Comparison of ENCODE assay signal across 10 mouse cellular contexts in the genomic region with DNA sequence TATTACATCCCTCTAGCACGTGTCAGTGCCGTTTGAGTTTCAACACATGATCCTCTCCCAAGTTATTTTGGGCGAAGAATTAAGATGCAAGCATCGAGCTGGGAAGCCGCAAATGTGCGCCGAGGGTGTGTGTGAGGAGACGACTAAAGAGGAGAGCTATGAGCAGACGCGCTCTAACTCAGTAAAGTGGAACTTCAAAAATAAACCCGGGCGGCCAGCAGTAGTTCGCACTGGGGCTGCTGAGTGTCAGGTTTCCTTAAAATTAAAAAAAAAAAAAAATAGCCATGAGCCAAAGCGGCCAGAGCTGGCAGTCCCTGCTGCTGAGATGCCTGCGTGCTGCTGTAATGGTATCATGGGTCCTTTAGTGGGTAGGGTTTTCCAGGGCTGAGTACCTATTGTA.
A peak's percentile ranks its signal among the peaks of the same experiment; 100 is the strongest.
DNase-seq lines count a peak whose midpoint lies in the region; ATAC-seq lines count a peak whose summit lies in the region.
"Had no signal": no experiment of that assay in that cellular context is flagged by ENCODE, and none has a peak within 500 bp of the region (broad histone marks: within the 10 kb centered on the region; RNA-seq: fewer than 3 reads in every experiment).

No protein-coding gene starts in this region.

- H3K4me2 ChIP-seq in midbrain, embryonic 14.5 days (ENCODE audit: low read length), result no peak overlapping the region
- no peak overlapping the region for H3K4me2 ChIP-seq in intestine, embryonic 15.5 days (replicated peaks)
- H3K4me2 ChIP-seq: liver, embryonic 12.5 days; stomach, embryonic 15.5 days had no signal

- peak; percentile 34 for DNase-seq in embryo, embryonic 11 days
- DNase-seq in embryo, embryonic 10 days (ENCODE audit: low spot score), result no peak
- peak; percentile 31 for DNase-seq in lung, postnatal 10 days
- DNase-seq in lung, postnatal 14 days, result no peak
- peak; percentile 64 to 81 for DNase-seq in left cerebral cortex, postnatal 10 days (ENCODE audit: extremely low spot score in 1 of 2, low spot score in 2 of 2)
- DNase-seq in midbrain, embryonic 14.5 days, result no peak

- H3K4me3 ChIP-seq in midbrain, embryonic 14.5 days (replicated peaks; ENCODE audit: low read depth, low read length), result no peak overlapping the region
- no peak overlapping the region for H3K4me3 ChIP-seq in intestine, embryonic 15.5 days (replicated peaks)
- H3K4me3 ChIP-seq: liver, embryonic 12.5 days; stomach, embryonic 15.5 days had no signal

- no peaks in the 10 kb centered on the region for H3K27me3 ChIP-seq in midbrain, embryonic 14.5 days (ENCODE audit: control insufficient read depth, insufficient read depth, low read length)
- H3K27me3 ChIP-seq in intestine, embryonic 15.5 days (replicated peaks), result no peaks in the 10 kb centered on the region
- H3K27me3 ChIP-seq: stomach, embryonic 15.5 days had no signal

- no peak overlapping the region for H3K27ac ChIP-seq in midbrain, embryonic 14.5 days (replicated peaks; ENCODE audit: low read depth, low read length)
- no peak overlapping the region for H3K27ac ChIP-seq in intestine, embryonic 15.5 days
- H3K27ac ChIP-seq: liver, embryonic 12.5 days; stomach, embryonic 15.5 days had no signal

- ATAC-seq in midbrain, embryonic 14.5 days (ENCODE audit: low FRiP score, low TSS enrichment), result no peak
- ATAC-seq in monocyte, adult 5-6 weeks (replicated peaks; ENCODE audit: insufficient number of reproducible peaks, low FRiP score, low TSS enrichment, poor library complexity, severe bottlenecking), result no peak
- no peak for ATAC-seq in intestine, embryonic 15.5 days
- ATAC-seq: liver, embryonic 12.5 days had no signal

- H3K4me1 ChIP-seq in midbrain, embryonic 14.5 days (ENCODE audit: control insufficient read depth, insufficient read depth, low read length), result no peaks in the 10 kb centered on the region
- peaks cover 26% of the 10 kb centered on the region; the same call in 1 of the 2 replicates for H3K4me1 ChIP-seq in intestine, embryonic 15.5 days (replicated peaks)
- H3K4me1 ChIP-seq: stomach, embryonic 15.5 days had no signal

- no peaks in the 10 kb centered on the region for H3K9me3 ChIP-seq in midbrain, embryonic 14.5 days (ENCODE audit: control insufficient read depth, low read length)
- H3K9me3 ChIP-seq in intestine, embryonic 15.5 days, result no peaks in the 10 kb centered on the region
- H3K9me3 ChIP-seq: liver, embryonic 12.5 days; stomach, embryonic 15.5 days had no signal

- peaks cover 51% of the 10 kb centered on the region for H3K36me3 ChIP-seq in midbrain, embryonic 14.5 days (ENCODE audit: control insufficient read depth, insufficient read depth, low read length)
- H3K36me3 ChIP-seq in intestine, embryonic 15.5 days, result no peaks in the 10 kb centered on the region
- H3K36me3 ChIP-seq: liver, embryonic 12.5 days; stomach, embryonic 15.5 days had no signal

- H3K9ac ChIP-seq in midbrain, embryonic 14.5 days (replicated peaks; ENCODE audit: low read length), result no peak overlapping the region
- H3K9ac ChIP-seq in intestine, embryonic 15.5 days, result no peak overlapping the region
- H3K9ac ChIP-seq: liver, embryonic 12.5 days; stomach, embryonic 15.5 days had no signal

- intact Hi-C loops in left cerebral cortex, postnatal 10 days (cut with DNase I), result loop anchor here (2.0 kb wide), 1 partner anchor 99 kb away; the partner anchor contains the start of gene Mtcl1

- WGBS in midbrain, embryonic 14.5 days, result 85% methylated on average over 15 of the region's 15 CpGs
- WGBS in intestine, embryonic 15.5 days, result 60% methylated on average over 15 of the region's 15 CpGs

Comparison
In these comparisons a context has a peak if more than half of its experiments do, and no peak if none do; other contexts are left out.
1. DNase-seq: peak in embryo, embryonic 11 days (single experiment), lung, postnatal 10 days (single experiment) and left cerebral cortex, postnatal 10 days (2 of 2); none in embryo, embryonic 10 days (single experiment), lung, postnatal 14 days (single experiment) and midbrain, embryonic 14.5 days (single experiment).